Mouse (Mus musculus) thymus, adult 2 months (tissue): ENCODE measurements around the gene Bsn. TPM values are rescaled to one million over a fixed set of nuclear protein-coding genes. Genes with fewer than 3 reads are reported as not detected.
A peak's percentile ranks its signal among the peaks of the same experiment; 100 is the strongest.
"Not testable (repeated sequence)": the region's sequence is repeated elsewhere in the genome, so short reads cannot be mapped to it uniquely, and the experiment has no call there.

ENCODE experiments used
- DNase-seq: peaks from one replicate; pipeline ENCODE4 v3.0.0; 2021
- H3K27ac ChIP-seq: fragments of 200-500 bp; 2 replicates; pipeline ENCODE4 v1.5.1; 2012; ENCODE audit warnings: low read length, control low read depth; ENCODE audit not compliant: control insufficient read depth, insufficient read depth
- H3K27me3 ChIP-seq: fragments of 200-500 bp; 2 replicates; pipeline ENCODE4 v1.6.1; 2012; ENCODE audit warnings: mild to moderate bottlenecking, low read length, moderate library complexity, mixed read lengths; ENCODE audit not compliant: control insufficient read depth, insufficient read depth
- H3K36me3 ChIP-seq: fragments of 200-500 bp; 2 replicates; pipeline ENCODE4 v1.6.1; 2012; ENCODE audit warnings: mild to moderate bottlenecking, low read length, moderate library complexity; ENCODE audit not compliant: control insufficient read depth, insufficient read depth
- H3K4me1 ChIP-seq: fragments of 200-500 bp; replicated peaks from 2 replicates; pipeline ENCODE4 v1.6.1; 2012; ENCODE audit warnings: low read length; ENCODE audit not compliant: control insufficient read depth, insufficient read depth
- H3K4me3 ChIP-seq: fragments of 200-500 bp; 2 replicates; pipeline ENCODE4 v1.5.1; 2012; ENCODE audit warnings: mild to moderate bottlenecking, low read length, control low read depth, moderate library complexity; ENCODE audit not compliant: control insufficient read depth, insufficient read depth
- CTCF ChIP-seq: fragments of 200-500 bp; IDR thresholded peaks from 2 replicates; pipeline ENCODE4 v1.5.1; 2012; ENCODE audit warnings: mild to moderate bottlenecking, control low read depth, low read length, moderate library complexity, borderline replicate concordance; ENCODE audit not compliant: control insufficient read depth, poor library complexity, insufficient read depth; ENCODE audit errors: extremely low read depth
- POLR2A ChIP-seq: fragments of 200-500 bp; IDR thresholded peaks from 2 replicates; pipeline ENCODE4 v1.6.1; 2012; ENCODE audit warnings: mild to moderate bottlenecking, low read length, control low read depth, moderate library complexity; ENCODE audit not compliant: control insufficient read depth, poor library complexity, insufficient read depth; ENCODE audit errors: extremely low read depth
- WGBS: fragments of 180-500 bp; shearing (Covaris S2); methylation state at CpG from one replicate; pipeline ENCODE4 v1.1.7; 2018; 5-methylcytosine and 5-hydroxymethylcytosine counted together
- polyA plus RNA-seq: library from polyadenylated mRNA; depleted of rRNA; stranded (reverse); fragments of >200 nt; gene quantifications from 2 replicates; pipeline ENCODE4 v1.2.3, GENCODE M21; 2012

The Bsn gene
- polyA plus RNA-seq, 1 experiment = 2.6 TPM

GRCm38 (mm10) chr9:108203015-108203414 lies 12.8 kb upstream of the Bsn start:
- Histone ChIP-seq H3K4me1 (peaks cover 19% of the 10 kb centered on the region), H3K27me3 (no peaks in the 10 kb centered on the region), H3K27ac (no peak overlapping the region), H3K36me3 (no peaks in the 10 kb centered on the region; the same call in 1 of the 2 replicates), H3K4me3 (peak overlapping the region; percentile 40)
- DNase-seq = peak; percentile 81
- 12% methylated on average over 13 of the region's 13 CpGs for WGBS
- TF ChIP-seq POLR2A = no peak
- no peak for TF ChIP-seq CTCF

GRCm38 (mm10) chr9:108202169-108202568 lies 12.0 kb upstream of the Bsn start:
- WGBS = 95% methylated on average over 2 of the region's 2 CpGs
- no peak for DNase-seq
- TF ChIP-seq POLR2A (no peak), CTCF (no peak)
- Histone ChIP-seq H3K4me3 (no peak overlapping the region), H3K27me3 (no peaks in the 10 kb centered on the region), H3K27ac (no peak overlapping the region), H3K36me3 (no peaks in the 10 kb centered on the region), H3K4me1 (peaks cover 19% of the 10 kb centered on the region)

GRCm38 (mm10) chr9:108201160-108201559 lies 11.0 kb upstream of the Bsn start:
- TF ChIP-seq POLR2A = peak; percentile 44; the same call in 1 of the 2 replicates
- TF ChIP-seq CTCF = peak; percentile 74; the same call in 1 of the 2 replicates
- Histone ChIP-seq H3K27ac (no peak overlapping the region), H3K4me3 (no peak overlapping the region), H3K4me1 (peaks cover 19% of the 10 kb centered on the region), H3K27me3 (no peaks in the 10 kb centered on the region), H3K36me3 (no peaks in the 10 kb centered on the region)
- peak; percentile 94 for DNase-seq
- 2% methylated on average over 13 of the region's 13 CpGs for WGBS

- no peak overlapping the region for H3K27ac ChIP-seq
- WGBS = 84% methylated on average over 4 of the region's 4 CpGs
- no peak overlapping the region for H3K4me3 ChIP-seq
- DNase-seq = no peak
- H3K27me3 ChIP-seq = no peaks in the 10 kb centered on the region
- no peaks in the 10 kb centered on the region for H3K36me3 ChIP-seq
- H3K4me1 ChIP-seq = peaks cover 12% of the 10 kb centered on the region
- no peak for TF ChIP-seq CTCF
- no peak for TF ChIP-seq POLR2A
Measured at GRCm38 (mm10) chr9:108198621-108199020, 8.4 kb upstream of the Bsn start.

- WGBS = 58% methylated on average over 24 of the region's 24 CpGs
- no peak overlapping the region for H3K4me3 ChIP-seq
- H3K36me3 ChIP-seq = no peaks in the 10 kb centered on the region
- no peak overlapping the region for H3K27ac ChIP-seq
- DNase-seq = no peak
- no peaks in the 10 kb centered on the region for H3K27me3 ChIP-seq
- peaks cover 5% of the 10 kb centered on the region for H3K4me1 ChIP-seq
- TF ChIP-seq CTCF (no peak), POLR2A (no peak)
Measured at GRCm38 (mm10) chr9:108196920-108197677, 6.9 kb upstream of the Bsn start.

GRCm38 (mm10) chr9:108196222-108196621 lies 6.0 kb upstream of the Bsn start:
- not testable (repeated sequence) for H3K4me1 ChIP-seq, H3K27ac ChIP-seq, H3K4me3 ChIP-seq, H3K36me3 ChIP-seq, H3K27me3 ChIP-seq, DNase-seq
- WGBS = 73% methylated on average over 6 of the region's 6 CpGs

- H3K36me3 ChIP-seq = no peaks in the 10 kb centered on the region
- peaks cover 7% of the 10 kb centered on the region; the same call in 1 of the 2 replicates for H3K4me1 ChIP-seq
- H3K27ac ChIP-seq = no peak overlapping the region
- TF ChIP-seq CTCF (no peak), POLR2A (no peak)
- 54% methylated on average over 5 of the region's 5 CpGs for WGBS
- H3K27me3 ChIP-seq = peaks cover 13% of the 10 kb centered on the region; the same call in 1 of the 2 replicates
- H3K4me3 ChIP-seq = no peak overlapping the region
- DNase-seq = no peak
Measured at GRCm38 (mm10) chr9:108189488-108189786, 747 bp downstream of the Bsn start.
